Mouse (Mus musculus) erythroblast, adult 5-6 weeks (primary cell): ENCODE data around the gene Tbc1d8. TPM values are rescaled to one million over a fixed set of nuclear protein-coding genes. Genes with fewer than 3 reads are reported as not detected.

Source experiments
- ATAC-seq: replicated peaks from 2 replicates; pipeline ENCODE4 v1.8.0; 2016; ENCODE audit warnings: moderate number of reproducible peaks, mild to moderate bottlenecking, moderate TSS enrichment, inconsistent platforms; ENCODE audit not compliant: poor library complexity, low FRiP score, severe bottlenecking
- total RNA-seq, 2 experiments: library from RNA; stranded (forward) in 1 of 2; stranded (reverse) in 1 of 2; fragments of 150-400 nt in 1 of 2; fragments of 200-764, 138-1000 nt in 1 of 2; gene quantifications; 2 replicates each; pipeline versions ENCODE4 v1.2.3 to v1.2.4; 2015 to 2017; ENCODE audit warnings: low replicate concordance in 2 of 2

Tbc1d8 gene
- total RNA-seq, 2 experiments from 2014 or later, result 12.0 to 36.5 TPM

DNA sequence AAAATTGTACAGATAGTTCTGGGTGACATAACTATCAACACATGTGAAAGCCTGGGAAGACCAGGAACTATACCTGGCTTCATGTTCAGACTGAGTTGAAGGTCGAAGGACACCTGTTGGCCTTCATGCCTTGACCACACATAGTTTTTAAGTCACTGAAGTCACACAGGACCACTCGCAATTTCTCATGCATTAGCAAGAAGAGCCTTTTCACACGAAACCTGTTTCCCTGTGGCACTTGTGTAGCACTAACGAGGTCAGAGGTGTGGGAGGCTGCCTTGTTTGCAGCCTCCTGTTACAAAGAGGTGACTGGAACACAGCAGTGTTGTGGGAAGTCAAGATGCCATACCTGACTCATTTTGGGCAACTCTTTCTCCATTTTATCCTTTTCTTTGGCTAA, 105.2 kb downstream of the Tbc1d8 start:
- ATAC-seq, result no peak

DNA sequence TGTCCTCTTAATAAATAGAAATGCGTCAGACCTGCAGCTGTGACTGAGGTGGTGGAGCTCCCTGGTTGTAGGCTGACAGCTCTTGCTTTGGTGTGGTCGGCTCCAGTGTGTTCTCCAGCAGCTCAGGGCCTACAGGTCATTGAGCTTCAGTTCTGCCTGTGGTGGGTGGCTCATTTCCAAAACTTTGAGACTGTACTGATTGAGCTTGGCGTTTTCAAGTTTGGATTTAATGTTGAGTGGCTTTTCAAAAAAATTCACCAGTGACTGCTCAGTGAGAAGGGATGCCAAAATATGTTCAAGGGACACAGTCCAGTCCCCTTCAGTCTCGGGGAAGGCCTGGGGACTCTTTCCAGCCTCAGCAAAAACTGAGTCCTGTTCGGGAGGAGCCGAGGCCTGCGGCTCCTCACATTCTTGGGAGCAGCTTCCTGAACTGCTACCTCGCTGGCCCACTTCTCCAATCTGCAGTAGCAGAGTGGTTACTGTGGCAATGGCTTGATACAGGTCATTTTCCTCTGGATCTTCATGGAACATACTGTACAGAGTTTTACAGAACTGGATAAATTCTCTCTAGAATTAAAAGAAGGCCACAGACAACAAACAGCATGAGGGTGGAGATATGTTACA, 106.2 kb downstream of the Tbc1d8 start:
- ATAC-seq, result no peak

DNA sequence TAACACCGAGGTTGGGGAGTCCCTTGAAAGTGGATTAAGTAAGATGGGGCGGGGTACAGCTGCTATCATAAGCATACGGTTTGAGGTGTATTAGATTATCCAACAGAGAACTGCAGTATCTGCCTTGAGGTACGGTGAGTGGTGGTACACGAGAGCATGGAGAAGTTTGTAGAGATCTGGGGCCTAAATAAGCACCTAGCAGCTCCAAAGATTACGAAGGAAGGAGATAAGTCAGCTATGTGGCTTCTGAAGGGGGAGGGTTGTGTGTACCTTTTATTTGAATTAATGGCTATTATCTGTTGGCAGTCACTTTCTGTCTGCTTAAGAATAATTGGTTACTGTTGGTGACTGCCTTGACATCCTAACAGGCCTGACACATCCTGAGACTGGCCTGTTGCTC, 108.1 kb downstream of the Tbc1d8 start:
- no peak for ATAC-seq

DNA sequence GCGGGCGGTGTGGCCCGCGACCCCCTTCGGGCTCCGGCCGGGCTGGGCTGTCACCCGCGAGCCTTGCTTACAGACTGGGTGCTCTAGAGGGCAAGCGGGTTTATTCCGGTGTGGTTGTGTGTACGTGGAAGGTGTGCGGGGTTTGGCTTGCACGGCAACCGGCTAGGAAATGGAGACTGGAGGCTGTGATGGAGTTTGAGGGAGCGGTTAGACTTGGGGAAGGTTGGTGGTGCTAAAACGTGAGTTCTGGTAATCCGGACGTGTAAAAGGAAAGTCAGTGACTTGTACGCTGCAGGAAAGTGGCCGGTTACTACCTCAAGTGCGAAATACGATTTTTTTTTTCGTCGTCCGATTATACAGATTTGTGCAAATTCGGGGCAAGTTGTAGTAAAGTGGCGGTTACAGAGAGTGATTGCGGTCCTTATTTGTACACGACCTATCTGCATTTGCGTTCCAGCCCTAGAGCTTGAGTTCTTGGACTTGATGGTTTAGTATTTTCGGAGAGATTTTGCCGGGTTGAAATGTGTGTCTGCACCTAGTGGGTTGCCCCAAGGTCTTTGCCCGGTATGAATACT, 110.2 kb downstream of the Tbc1d8 start:
- peak; percentile 18; the same call in 1 of the 2 replicates for ATAC-seq

DNA sequence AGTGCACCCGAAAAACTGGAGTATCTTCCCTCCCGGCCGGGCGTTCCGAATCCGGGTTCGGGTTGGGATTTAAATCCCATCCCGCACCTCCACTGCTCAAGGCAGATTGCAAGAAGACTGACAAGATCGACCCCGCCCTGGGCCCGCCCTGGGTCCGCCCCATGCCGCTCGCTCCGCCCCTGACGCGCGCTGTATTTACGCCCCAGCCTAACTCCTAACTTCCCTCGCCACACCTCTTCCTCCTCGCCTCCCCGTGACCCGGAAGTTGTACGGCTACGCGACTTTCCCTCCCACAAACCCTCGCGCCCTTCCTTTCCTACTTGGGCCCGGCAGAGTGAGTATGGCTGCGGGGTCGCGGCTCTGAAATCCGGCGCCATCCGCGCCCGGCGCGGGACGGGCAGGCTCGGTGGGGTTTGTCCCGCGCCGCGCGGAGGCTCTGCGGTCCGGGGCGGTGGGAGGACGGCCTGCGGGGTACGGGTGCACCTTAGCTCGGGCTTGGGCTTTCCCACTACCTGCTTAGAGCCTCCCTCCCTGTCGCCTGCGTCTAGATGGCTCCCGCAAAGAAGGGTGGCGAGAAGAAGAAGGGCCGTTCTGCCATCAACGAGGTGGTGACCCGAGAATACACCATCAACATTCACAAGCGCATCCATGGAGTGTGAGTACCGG, 110.8 kb downstream of the Tbc1d8 start, which contains the start of gene Rpl31:
Rpl31 (plus strand) TSS at position 242 of the 666 bp plus-strand sequence.
- peak; percentile 99 for ATAC-seq

DNA sequence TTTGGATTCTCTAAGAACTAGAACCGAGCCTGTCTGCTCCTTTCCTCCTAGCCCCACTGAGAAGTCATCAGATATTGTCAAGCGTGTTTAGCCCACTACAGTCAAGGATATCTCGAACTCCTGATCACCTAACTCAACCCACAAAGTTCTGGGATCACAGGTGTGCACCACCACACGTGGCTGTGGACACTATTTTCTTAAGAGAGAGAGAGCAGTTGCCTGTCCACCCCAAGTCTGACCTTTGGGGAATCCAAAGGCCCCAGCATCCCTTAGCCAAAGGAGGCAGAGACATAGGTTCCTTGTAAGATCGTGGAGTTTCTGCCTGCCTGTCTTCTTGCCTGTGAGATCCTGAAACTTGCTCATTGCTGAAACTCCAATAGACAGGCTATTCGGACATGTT, 111.5 kb downstream of the Tbc1d8 start:
- ATAC-seq, result no peak

DNA sequence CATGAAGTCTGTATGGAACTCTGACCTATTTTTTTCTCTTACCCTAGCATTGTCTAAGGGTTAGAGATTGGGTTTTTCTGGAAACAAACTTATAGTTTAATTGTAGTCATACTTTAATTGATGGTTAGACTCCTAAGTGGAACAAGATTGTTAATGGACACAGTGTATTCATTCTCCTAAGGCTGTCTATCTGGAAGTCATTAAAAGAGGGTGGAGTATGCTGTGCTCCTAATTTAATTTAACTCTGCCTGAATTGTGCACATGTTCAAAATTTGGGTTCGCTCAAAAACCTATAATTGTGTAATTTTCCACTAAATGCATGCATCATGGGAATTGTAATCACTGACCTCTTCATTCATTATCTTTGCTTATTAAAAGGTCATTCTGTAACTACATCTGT, 113.0 kb downstream of the Tbc1d8 start:
- no peak for ATAC-seq

DNA sequence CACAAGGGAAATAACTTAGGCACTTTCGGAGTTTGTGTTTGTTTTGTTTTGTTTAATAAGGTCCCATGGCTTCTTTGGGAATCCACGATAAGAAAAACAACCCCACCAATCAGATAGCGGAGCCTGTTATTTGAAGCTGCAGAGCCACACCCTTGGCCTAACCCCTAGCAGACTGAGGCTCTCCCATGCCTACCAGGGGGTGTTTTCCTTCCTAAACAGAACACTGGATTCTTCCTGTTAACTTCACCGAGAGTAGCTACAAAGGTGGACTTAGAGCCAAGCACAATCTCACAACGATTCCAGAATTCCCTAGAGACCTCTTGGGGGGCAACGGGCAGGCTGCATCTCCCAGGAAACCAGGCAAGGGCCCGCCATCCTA, 116.1 kb downstream of the Tbc1d8 start:
- no peak for ATAC-seq

DNA sequence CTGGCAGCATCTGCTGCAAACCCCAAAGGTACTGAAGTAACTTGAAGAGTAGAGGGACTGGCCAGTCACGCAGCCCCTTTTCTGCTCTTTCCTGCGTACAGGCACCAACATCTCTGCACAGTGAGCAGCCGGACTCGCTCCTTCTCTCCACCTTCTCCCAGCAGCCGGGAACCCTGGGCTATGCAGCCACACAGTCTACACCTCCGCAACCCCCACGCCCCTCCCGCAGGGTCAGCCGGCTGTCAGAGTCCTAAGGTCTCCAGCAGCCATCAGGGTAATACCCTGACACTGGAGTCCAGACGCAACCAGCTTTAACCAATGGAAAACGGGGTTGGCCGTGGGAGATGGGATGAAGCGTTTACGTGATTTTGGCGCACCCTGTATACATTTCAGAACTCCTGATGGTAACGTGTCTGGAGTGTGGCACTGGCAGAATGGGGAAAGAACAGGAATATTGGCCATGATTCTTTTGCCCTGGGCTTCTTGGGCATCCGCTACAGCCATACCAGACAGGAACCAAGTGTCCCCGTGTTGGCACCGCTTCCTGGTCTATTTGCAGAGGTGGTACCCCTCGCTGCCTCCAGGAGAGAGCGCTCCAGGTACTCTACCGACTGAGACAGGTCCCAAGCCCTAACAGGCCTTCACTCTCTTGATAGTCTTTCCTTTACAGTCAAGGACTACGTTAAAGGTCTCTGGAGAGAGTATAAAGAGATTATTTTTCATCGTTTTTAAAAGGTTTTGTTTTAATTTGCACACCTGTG, 116.6 kb downstream of the Tbc1d8 start:
- 0 out of 2 replicates have a peak, but pooled peaks have one; percentile 55 for ATAC-seq

DNA sequence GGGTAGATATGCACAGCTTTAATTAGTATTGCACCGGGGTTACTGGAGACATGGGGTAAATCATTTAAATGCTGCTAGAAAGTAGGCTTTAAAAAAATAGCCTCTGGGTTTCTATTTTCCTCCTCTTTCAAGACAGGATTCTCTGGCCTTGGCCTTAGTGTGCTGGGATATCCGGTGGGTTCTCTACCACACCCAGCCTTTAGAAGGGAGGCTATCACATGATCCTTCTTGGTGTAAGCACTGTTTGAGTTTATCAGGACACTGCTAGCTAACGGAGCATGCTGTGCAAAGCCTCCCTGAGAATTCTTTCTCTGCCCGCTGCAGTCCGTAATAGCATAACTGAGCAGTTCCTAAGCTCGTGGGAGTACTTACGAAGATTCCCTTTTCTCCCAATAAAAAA, 129.1 kb downstream of the Tbc1d8 start:
- no peak for ATAC-seq

DNA sequence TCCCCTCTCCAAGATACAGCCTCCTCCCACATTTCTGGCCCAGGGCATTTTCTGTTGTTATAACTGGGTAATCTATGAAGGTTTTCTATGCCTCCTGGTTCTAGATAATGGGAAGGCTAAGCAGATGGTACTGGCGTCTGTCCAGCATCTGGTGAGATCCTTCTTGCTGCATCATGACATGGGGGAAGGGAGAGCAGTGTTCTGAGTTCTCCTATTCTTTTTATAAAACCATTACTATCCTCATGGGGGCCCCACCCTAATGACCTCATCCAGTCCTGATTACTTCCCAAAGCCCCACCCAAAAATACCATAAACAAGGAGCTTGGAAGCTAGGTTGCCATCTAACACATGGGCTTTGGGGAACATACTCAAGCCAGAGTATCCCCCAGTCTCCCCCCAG, 129.6 kb downstream of the Tbc1d8 start:
- ATAC-seq, result no peak

DNA sequence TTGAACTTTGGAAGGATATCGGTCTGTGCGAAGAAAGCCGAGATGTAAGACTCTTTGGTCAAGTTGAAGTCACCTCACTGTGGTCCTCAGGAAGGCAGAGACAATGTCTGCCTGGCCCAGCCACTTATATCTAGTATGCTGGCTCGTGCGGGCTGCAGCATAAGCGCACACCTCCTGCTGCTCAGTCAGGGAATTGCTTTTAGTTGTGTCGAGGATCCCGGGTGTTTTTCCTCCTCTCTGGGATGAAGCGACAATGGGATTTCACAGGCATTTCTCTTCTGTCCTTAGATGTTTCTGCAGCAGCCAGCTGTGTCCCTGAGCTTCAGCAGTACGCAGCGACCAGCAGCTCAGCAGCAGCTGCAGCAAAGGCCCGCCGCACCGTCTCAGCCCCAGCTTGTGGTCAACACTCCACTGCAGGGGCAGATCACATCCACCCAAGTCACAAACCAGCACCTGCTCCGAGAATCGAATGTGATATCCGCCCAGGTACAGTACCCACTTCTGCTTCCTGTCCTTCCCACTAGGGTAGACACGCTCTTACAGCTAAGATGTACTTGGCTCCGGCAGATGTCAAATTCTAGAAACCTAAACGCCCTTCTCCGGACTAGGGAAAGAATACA, 133.5 kb downstream of the Tbc1d8 start:
- ATAC-seq, result no peak

DNA sequence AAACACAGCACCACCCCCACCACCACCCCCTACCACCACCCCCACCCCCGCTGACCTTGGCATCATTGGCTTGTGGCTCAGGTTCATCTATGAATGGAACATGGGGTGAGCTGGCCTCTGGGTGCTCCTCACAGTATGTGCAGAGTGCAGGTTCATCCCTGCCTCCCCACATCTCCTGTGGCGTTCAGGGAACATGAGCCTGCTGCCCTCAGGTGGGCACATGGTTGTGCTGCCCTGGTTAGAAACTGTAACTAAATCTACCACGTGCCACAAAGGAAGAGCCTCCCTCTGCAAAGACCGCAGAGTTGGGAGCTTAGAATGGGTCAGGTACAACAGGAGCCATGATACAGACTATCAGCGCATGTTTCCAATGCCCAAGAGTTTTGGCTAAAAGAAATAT, 135.3 kb downstream of the Tbc1d8 start:
- ATAC-seq, result no peak

DNA sequence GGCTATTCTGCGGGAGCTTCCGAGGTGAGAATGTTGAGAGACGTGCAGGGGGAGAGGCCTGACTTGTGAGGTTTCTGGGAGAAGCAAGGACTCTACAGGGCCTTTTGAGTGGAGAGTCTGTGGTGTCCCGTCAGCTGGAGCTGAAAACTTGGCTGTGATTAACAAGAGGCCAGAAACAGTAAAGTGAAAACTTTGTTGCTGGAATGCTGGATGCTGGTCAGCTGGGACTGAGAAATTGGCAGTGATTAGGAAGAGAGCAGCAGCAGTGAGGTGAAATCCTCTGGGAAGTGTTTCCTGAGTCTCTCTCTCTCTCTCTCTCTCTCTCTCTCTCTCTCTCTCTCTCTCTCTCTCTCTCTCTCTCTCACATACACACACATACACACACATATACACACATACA, 136.7 kb downstream of the Tbc1d8 start:
- no peak for ATAC-seq

DNA sequence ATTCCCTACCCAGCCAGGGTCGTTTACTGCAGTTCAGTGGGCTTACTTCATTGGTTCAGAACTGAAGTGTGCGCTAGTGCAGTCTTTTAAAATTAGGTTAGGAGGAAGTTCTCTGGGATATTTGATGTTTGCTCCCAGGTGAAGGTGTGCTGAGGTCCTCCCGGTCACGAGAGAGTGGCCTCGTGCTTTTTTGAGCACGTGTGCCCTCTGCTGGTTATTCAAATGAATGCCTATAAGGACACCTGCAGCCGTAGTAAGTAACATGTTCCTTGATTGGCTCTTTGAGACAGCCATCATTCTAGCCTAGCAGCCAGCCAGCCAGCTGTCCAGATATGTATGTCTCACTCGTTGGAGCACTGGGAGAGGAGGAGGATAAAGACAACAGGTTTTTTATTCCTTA, 137.9 kb downstream of the Tbc1d8 start:
- peak; percentile 49; the same call in 1 of the 2 replicates for ATAC-seq

DNA sequence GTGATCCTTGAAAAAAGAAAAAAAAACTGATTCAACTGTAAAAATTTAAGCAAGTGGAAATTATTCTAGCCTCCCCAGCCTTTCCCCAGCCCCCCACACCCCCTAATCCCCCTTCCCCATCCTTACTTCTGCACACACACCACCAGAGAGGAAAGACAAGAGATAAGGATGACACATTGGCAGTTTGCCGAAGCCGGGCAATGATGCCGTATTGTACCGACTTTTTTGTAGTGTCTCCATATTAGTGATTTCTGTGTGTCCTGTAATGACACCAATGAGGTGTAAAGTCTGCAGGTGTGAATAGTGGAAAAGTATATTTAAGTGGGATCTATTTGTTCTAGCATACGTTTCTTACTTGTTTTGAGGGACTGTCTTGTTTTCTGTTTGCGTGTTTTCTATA, 138.4 kb downstream of the Tbc1d8 start:
- no peak for ATAC-seq

DNA sequence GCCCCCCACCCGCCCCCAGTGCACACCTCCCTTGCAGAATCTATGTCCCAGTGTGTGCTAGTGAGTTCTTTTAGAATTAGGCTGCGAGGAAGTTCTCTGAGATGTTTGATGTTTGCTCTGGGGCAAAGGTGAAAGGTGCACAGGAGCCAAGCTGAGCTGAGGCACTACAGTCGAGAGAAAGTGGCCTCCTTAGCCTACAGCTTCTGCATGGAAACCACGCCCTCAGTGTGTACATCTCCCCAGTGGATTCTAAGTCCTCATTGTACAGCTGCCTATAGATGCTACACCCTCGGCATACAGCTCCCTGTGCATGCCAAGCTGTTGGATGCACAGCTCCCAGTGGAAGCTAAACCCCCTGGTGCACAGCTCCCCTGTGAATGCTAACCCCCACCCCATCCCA, 139.1 kb downstream of the Tbc1d8 start:
- ATAC-seq, result no peak

DNA sequence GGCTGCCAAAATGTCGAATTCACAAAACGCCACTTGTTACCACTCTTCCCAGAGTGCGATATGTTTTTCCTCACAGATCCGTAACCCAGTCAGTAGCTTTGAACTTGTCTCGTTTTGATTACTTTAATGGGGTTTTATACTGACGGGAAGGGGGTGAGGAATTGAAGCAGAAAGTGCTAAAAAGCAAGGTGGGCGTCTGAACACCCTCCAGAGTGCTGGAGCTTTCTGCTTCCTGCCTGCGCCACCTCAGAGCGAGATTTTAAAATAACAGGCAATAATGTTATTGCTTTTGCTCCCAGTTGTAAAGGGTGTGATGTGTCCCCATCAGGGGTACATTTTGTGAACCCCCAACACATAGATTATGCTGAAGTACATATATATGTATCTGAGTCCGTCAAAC, 139.7 kb downstream of the Tbc1d8 start:
- no peak for ATAC-seq

DNA sequence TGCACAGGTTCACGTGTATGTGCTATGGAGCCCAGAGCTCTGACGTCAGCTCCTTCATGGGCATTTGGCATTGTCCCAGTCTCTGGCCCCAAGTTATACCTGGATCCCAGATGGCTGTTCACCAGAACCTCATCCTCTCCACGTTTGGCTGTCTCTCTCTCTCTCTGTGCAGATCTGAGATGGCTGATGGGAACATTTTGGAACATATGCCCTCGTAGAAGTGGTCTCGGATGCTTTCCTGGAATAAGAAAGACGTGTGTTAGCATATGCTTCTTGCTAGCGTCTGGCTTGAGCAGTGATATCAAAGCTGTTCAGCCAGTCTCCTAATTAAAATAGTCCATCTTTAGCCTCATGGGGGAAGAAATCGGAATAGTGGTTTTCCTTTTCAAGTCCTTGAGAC, 141.8 kb downstream of the Tbc1d8 start:
- no peak for ATAC-seq

DNA sequence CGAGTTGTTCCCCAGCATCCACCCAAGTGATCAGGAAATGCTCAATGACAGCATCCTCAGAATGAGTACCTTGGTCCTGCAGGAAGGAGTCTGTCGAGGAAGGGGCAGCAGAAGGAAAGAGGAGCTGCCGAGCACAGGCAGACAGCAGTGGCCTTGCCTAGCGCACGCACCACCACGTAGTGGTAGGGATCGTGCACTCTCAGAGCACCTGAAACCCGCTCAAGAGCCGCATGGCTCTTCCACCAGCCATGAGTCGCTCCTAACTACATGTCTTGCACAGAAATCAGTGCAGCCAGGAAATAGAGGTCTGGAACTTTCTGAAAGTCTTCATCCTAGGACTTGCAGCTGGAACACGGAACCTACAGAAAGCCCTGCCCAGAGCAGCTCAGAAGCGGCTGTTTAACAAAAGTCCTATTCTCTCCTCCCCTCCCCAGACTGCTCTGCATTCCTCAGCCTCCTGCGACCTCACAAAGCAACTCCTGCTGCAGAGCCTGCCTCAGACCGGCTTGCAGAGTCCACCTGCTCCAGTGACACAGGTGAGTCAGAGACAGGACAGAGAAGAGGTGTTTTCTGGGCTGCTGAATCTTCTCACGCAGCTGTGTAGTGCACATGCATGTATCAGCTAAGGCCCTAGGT, 142.9 kb downstream of the Tbc1d8 start:
- no peak for ATAC-seq
